Mouse (Mus musculus) stomach, embryonic 14.5 days (tissue): ENCODE data around the gene Ndufa5. TPM values are rescaled to one million over a fixed set of nuclear protein-coding genes. Genes with fewer than 3 reads are reported as not detected.

Experiments used
- ATAC-seq: fragments of 200-750 bp; cut with Nextera tagmentation; 2 replicates; pipeline ENCODE4 v1.8.0; 2017; ENCODE audit warnings: low read depth, moderate TSS enrichment; ENCODE audit not compliant: insufficient number of reproducible peaks, insufficient read depth, low FRiP score
- H3K27ac ChIP-seq: fragments of 300-500 bp; sonication (generic); 2 replicates; pipeline ENCODE4 v1.5.1; 2014; ENCODE audit warnings: mild to moderate bottlenecking, low read length, moderate library complexity, mixed read lengths
- H3K27me3 ChIP-seq: fragments of 300-500 bp; sonication (generic); 2 replicates; pipeline ENCODE4 v1.6.1; 2014; ENCODE audit warnings: low read length, control low read depth, mixed read lengths; ENCODE audit not compliant: control insufficient read depth, insufficient read depth
- H3K36me3 ChIP-seq: fragments of 300-500 bp; sonication (generic); 2 replicates; pipeline ENCODE4 v1.6.1; 2014; ENCODE audit warnings: mild to moderate bottlenecking, control low read depth, low read length, moderate library complexity, mixed read lengths; ENCODE audit not compliant: control insufficient read depth, insufficient read depth
- H3K4me1 ChIP-seq: fragments of 300-500 bp; sonication (generic); 2 replicates; pipeline ENCODE4 v1.6.1; 2014; ENCODE audit warnings: low read length, control low read depth, mixed read lengths; ENCODE audit not compliant: control insufficient read depth, insufficient read depth
- H3K4me2 ChIP-seq: fragments of 300-500 bp; sonication (generic); replicated peaks from 2 replicates; pipeline ENCODE4 v1.6.1; 2014; ENCODE audit warnings: low read depth, low read length, control low read depth
- H3K4me3 ChIP-seq: fragments of 300-500 bp; sonication (generic); 2 replicates; pipeline ENCODE4 v1.5.1; 2014; ENCODE audit warnings: low read depth, low read length, control low read depth
- H3K9ac ChIP-seq: fragments of 300-500 bp; sonication (generic); replicated peaks from 2 replicates; pipeline ENCODE4 v1.6.1; 2014; ENCODE audit warnings: low read depth, mild to moderate bottlenecking, control low read depth, low read length, moderate library complexity, mixed read lengths
- H3K9me3 ChIP-seq: fragments of 300-500 bp; sonication (generic); 2 replicates; pipeline ENCODE4 v1.6.1; 2016; ENCODE audit warnings: low read depth, low read length, control low read depth; ENCODE audit not compliant: control insufficient read depth
- WGBS: fragments of 180-500 bp; shearing (Covaris S2); extraction: QIAGEN DNeasy Blood & Tissue Kit; methylation state at CpG from one replicate; pipeline ENCODE4 v1.1.7; 2014; 5-methylcytosine and 5-hydroxymethylcytosine counted together
- polyA plus RNA-seq: library from polyadenylated mRNA; unstranded; fragments of >200 nt; fragmentation: Nextera tagmentation; extraction: Ambion mirVana; gene quantifications from 2 replicates; pipeline ENCODE4 v1.2.1, GENCODE M21; 2014

The Ndufa5 gene
- polyA plus RNA-seq: 348 and 357 TPM in 2 replicates

DNA sequence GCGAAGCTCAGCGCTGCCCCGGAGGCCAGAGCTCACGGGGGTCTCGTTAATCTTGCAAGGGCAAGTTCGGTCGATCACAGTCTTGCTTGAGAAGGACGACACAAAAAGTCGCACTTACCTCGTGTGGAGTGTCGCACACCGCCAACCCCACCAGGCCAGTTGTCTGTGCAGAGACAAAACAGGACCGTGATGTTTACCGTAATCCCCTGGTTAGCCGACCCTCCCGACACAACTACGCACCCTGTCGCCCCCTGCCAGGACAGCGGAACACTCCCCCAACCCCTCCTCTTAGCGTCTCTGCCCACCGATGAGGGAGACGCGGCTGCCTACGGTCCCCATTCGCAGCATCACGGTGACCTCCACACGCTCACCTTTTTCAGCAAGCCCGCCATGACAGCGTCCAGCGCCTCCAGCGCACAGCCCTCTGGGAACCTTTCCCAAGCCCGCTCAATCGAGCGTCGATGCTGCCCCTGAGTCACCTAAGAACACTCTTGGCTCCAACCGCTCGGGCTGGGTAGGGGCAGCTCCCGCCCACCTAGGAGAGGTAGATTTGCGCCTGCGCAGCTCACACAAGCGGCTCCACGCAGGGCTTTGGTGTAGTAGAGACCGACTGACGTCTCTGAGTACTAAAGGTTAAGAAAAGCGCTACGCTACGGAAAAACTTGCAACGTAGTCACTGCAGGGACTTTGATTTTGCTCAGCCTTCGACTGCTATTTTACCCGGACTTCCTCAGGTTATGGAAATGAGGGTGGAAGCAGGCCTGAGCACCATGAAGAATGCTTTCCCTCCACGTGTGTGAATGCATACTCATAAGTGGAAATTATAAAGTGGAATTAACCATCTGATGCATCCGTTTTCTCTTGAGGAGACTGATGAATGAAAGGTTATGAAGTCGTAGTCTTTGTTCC lies at the start of gene Ndufa5:
Gene Ndufa5 (minus strand): TSS at position 859 of the 909 bp plus-strand sequence.
- WGBS: under 1% methylated on average over 53 of the region's 53 CpGs
- Histone ChIP-seq H3K27me3 (no peaks in the 10 kb centered on the region), H3K36me3 (peaks cover 2% of the 10 kb centered on the region; the same call in 1 of the 2 replicates), H3K9ac (peak within 1 kb of the TSS; percentile 68), H3K4me2 (peak within 1 kb of the TSS; percentile 72), H3K27ac (0 out of 2 replicates have a peak within 1 kb of the TSS, but pooled peaks have one; percentile 22), H3K4me1 (peaks cover 9% of the 10 kb centered on the region; the same call in 1 of the 2 replicates), H3K4me3 (peak within 1 kb of the TSS; percentile 82), H3K9me3 (no peaks in the 10 kb centered on the region)
- ATAC-seq: peak; percentile 97

DNA sequence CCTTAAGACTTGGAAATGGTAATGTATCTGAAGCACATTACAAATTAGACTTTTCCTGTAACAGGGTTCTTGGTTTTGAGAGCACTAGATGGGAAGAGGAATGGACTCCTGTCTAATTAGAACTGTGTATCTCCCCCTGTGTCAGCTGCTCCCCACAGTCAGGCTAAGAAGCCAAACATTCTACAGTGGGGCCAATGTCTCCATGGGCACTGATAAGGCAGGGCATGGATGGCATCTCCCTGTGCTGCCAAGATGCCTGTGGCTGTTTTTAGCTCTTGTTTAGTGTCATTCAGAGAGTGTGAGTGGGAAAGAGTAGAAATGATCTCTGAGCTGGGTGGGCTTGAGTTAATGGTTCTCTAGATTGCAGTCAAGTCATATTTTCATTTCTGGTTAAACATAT lies 45.5 kb upstream of the Ndufa5 start:
- H3K4me3 ChIP-seq: no peak overlapping the region
- H3K4me1 ChIP-seq: no peaks in the 10 kb centered on the region
- 0 out of 2 replicates have a peak, but pooled peaks cover 3% of the 10 kb centered on the region for H3K9me3 ChIP-seq
- H3K27me3 ChIP-seq: no peaks in the 10 kb centered on the region
- no peak for ATAC-seq
- no peaks in the 10 kb centered on the region for H3K36me3 ChIP-seq
- H3K27ac ChIP-seq: no peak overlapping the region
- no peak overlapping the region for H3K4me2 ChIP-seq
- no peak overlapping the region for H3K9ac ChIP-seq

- no peaks in the 10 kb centered on the region for H3K27me3 ChIP-seq
- H3K9ac ChIP-seq: no peak overlapping the region
- ATAC-seq: no peak
- H3K4me2 ChIP-seq: no peak overlapping the region
- no peak overlapping the region for H3K4me3 ChIP-seq
- 0 out of 2 replicates have a peak, but pooled peaks cover 3% of the 10 kb centered on the region for H3K9me3 ChIP-seq
- H3K27ac ChIP-seq: no peak overlapping the region
- H3K36me3 ChIP-seq: no peaks in the 10 kb centered on the region
- 90% methylated on average over 14 of the region's 14 CpGs for WGBS
- no peaks in the 10 kb centered on the region for H3K4me1 ChIP-seq
Observed at GRCm38 (mm10) chr6:24572431-24572830, 44.6 kb upstream of the Ndufa5 start.

DNA sequence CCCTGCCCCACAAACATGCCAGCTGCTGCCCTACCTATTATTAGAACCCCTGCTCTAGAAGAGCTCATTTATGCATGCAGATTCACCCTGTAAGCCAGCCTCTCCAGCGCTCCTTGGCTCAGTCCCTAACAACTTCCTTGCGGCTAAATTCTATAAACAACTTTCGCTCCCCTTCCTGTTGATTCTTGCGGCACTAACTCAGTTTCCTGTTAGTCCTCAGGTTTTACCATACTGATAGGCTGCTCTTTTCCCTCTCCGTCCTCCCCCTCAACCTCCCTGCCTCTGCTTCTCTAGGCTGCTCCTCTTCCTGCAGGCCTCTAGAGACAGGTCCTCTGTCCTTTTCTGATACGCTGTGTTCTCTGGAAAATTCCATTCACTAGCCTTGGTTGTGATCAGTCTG lies 43.3 kb upstream of the Ndufa5 start:
- Histone ChIP-seq H3K27me3 (no peaks in the 10 kb centered on the region), H3K4me1 (no peaks in the 10 kb centered on the region), H3K9me3 (0 out of 2 replicates have a peak, but pooled peaks cover 3% of the 10 kb centered on the region), H3K4me2 (no peak overlapping the region), H3K36me3 (no peaks in the 10 kb centered on the region), H3K9ac (no peak overlapping the region), H3K27ac (no peak overlapping the region), H3K4me3 (no peak overlapping the region)
- 65% methylated on average over 6 of the region's 6 CpGs for WGBS
- ATAC-seq: no peak

GRCm38 (mm10) chr6:24570278-24570677 lies 42.5 kb upstream of the Ndufa5 start:
- 69% methylated on average over 11 of the region's 11 CpGs for WGBS
- ATAC-seq: no peak
- H3K27ac ChIP-seq: no peak overlapping the region

DNA sequence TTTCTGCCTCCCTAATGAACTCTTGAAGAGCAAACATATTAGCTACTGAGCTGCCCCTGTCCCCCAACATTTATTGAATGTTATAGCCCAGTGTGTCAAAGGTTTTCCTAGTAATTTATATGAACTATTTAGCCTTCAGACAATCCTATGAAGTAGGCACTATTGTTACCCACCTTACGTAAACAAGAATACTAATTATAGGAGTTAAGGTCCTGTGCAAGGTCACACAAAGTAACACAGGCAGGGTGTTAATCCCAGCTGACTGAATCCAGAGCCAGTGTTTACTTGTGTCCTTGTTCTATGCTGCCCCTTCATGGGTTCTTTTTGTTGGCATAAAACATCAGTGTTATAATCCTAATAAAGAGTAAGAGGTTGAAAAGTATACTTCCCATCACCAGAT lies 41.9 kb upstream of the Ndufa5 start:
- ATAC-seq: no peak
- Histone ChIP-seq H3K9ac (no peak overlapping the region), H3K27me3 (no peaks in the 10 kb centered on the region), H3K4me1 (no peaks in the 10 kb centered on the region), H3K4me3 (no peak overlapping the region), H3K9me3 (0 out of 2 replicates have a peak, but pooled peaks cover 3% of the 10 kb centered on the region), H3K27ac (no peak overlapping the region), H3K36me3 (no peaks in the 10 kb centered on the region), H3K4me2 (no peak overlapping the region)
- 83% methylated on average over 1 of the region's 1 CpGs for WGBS

More at GRCm38 (mm10) chr6:24570278-24570677, 42.5 kb upstream of the Ndufa5 start:
- H3K4me1 ChIP-seq: no peaks in the 10 kb centered on the region
- H3K4me3 ChIP-seq: no peak overlapping the region
- H3K36me3 ChIP-seq: no peaks in the 10 kb centered on the region
- no peaks in the 10 kb centered on the region for H3K27me3 ChIP-seq
- no peak overlapping the region for H3K4me2 ChIP-seq
- H3K9me3 ChIP-seq: 0 out of 2 replicates have a peak, but pooled peaks cover 3% of the 10 kb centered on the region
- no peak overlapping the region for H3K9ac ChIP-seq

DNA sequence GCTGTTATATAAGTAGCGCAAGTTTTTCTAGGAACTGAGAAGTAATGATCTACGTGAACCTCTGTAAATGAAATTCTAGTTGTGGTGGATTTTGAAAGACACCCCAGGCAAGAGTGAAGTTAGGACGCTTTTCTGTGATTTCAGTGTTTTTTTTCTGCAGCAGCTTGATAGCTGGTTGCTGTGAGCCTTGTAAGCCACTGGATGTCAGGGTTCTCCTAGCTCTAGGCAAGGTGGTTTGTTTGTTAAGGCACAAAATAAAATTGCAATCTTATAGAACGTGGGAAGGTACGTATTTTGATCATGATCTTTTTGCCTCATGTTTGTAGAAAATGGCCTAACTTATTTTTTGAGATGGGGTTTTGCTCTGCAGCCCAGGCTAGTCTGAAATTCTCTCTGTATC lies 41.1 kb upstream of the Ndufa5 start:
- Histone ChIP-seq H3K4me2 (no peak overlapping the region), H3K4me3 (no peak overlapping the region), H3K27ac (no peak overlapping the region), H3K9ac (no peak overlapping the region), H3K9me3 (0 out of 2 replicates have a peak, but pooled peaks cover 3% of the 10 kb centered on the region), H3K4me1 (no peaks in the 10 kb centered on the region), H3K27me3 (no peaks in the 10 kb centered on the region), H3K36me3 (no peaks in the 10 kb centered on the region)
- ATAC-seq: no peak
- WGBS: 87% methylated on average over 5 of the region's 5 CpGs

DNA sequence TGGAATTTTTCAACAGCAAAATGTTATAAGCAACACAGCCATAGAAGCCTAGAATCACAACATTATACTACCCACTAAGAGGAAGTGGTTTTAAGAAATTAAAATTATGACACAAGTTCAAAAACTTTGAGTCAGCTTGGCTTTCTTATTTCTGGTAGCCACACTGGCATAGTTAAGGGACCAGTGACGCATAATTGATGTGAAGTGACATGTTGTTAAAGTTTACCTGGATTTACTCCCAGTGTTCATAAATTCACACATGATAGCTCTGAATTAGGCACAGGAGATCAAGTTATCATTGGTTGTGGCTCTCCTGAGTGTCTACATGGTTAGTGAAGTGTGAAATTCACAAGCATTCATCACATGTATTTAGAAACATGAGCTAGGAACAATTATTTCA lies 37.1 kb upstream of the Ndufa5 start:
- Histone ChIP-seq H3K36me3 (no peaks in the 10 kb centered on the region), H3K27me3 (no peaks in the 10 kb centered on the region), H3K27ac (no peak overlapping the region), H3K4me1 (no peaks in the 10 kb centered on the region), H3K4me3 (no peak overlapping the region), H3K9me3 (no peaks in the 10 kb centered on the region), H3K9ac (no peak overlapping the region), H3K4me2 (no peak overlapping the region)
- 95% methylated on average over 1 of the region's 1 CpGs for WGBS
- no peak for ATAC-seq
